Mouse (Mus musculus): ENCODE data around the gene Srsf4. TPM values are rescaled to one million over a fixed set of nuclear protein-coding genes. Genes with fewer than 3 reads are reported as not detected.

Srsf4 gene
- polyA plus RNA-seq, 1 experiment = 28.8 TPM

- 3% methylated on average over 11 of the region's 11 CpGs for WGBS
- peak overlapping the region; percentile 47; the same call in 1 of the 2 replicates for H3K27ac ChIP-seq (ENCODE audit: insufficient read depth, low read length)
- H3K4me1 ChIP-seq (ENCODE audit: control insufficient read depth, insufficient read depth, insufficient read length) = peaks cover 8% of the 10 kb centered on the region; the same call in 1 of the 2 replicates
- H3K27me3 ChIP-seq (ENCODE audit: control insufficient read depth, insufficient read depth, low read length) = no peaks in the 10 kb centered on the region
- H3K36me3 ChIP-seq (ENCODE audit: control insufficient read depth, insufficient read depth, low read length) = no peaks in the 10 kb centered on the region
- TF ChIP-seq CTCF (IDR thresholded peaks at IDR 0.05; ENCODE audit: extremely low read depth, insufficient read depth, insufficient read length, insufficient replicate concordance) (no peak), POLR2A (IDR thresholded peaks at IDR 0.05; ENCODE audit: low read depth, low read length) (no peak)
- H3K4me3 ChIP-seq (ENCODE audit: extremely low read depth, insufficient read depth, insufficient read length) = peak overlapping the region; percentile 67
- DNase-seq (ENCODE audit: low read depth in 1 of 2, low spot score in 2 of 2) = no peak
Measured at GRCm38 (mm10) chr4:131872672-131873292, 635 bp upstream of the Srsf4 start.

GRCm38 (mm10) chr4:131874169-131874536, 736 bp downstream of the Srsf4 start:
- Histone ChIP-seq H3K36me3 (ENCODE audit: control insufficient read depth, insufficient read depth, low read length) (no peaks in the 10 kb centered on the region), H3K4me3 (ENCODE audit: extremely low read depth, insufficient read depth, insufficient read length) (peak overlapping the region; percentile 91), H3K27ac (ENCODE audit: insufficient read depth, low read length) (peak overlapping the region; percentile 98), H3K4me1 (ENCODE audit: control insufficient read depth, insufficient read depth, insufficient read length) (peaks cover 8% of the 10 kb centered on the region; the same call in 1 of the 2 replicates), H3K27me3 (ENCODE audit: control insufficient read depth, insufficient read depth, low read length) (no peaks in the 10 kb centered on the region)
- under 1% methylated on average over 20 of the region's 20 CpGs for WGBS
- no peak for TF ChIP-seq CTCF (IDR thresholded peaks at IDR 0.05; ENCODE audit: extremely low read depth, insufficient read depth, insufficient read length, insufficient replicate concordance)
- no peak for DNase-seq (ENCODE audit: low read depth in 1 of 2, low spot score in 2 of 2)

DNA sequence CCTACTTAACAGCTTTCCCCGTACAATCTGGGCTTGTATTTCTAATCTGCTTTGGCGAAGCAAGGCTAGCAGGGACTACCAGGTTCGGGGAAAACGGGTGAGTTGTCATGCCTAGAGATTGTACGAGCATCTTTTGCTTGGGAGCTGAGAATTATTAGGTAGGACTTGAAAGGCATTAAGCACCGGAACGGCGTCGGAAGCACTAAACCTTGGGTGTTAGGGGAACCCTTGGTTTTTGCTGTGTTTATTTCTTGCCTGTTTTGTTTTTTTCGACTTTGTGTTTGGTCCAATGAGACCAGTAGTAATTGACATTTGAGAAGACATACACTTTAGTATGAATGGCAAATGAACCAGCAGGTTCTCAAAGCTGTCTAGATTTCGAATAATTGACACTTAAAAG, 1.1 kb downstream of the Srsf4 start:
- H3K36me3 ChIP-seq (ENCODE audit: control insufficient read depth, insufficient read depth, low read length) = no peaks in the 10 kb centered on the region
- no peak for TF ChIP-seq POLR2A (IDR thresholded peaks at IDR 0.05; ENCODE audit: low read depth, low read length)
- TF ChIP-seq CTCF (IDR thresholded peaks at IDR 0.05; ENCODE audit: extremely low read depth, insufficient read depth, insufficient read length, insufficient replicate concordance) = no peak
- 1% methylated on average over 11 of the region's 11 CpGs for WGBS
- DNase-seq (ENCODE audit: low read depth in 1 of 2, low spot score in 2 of 2) = no peak
- peak overlapping the region; percentile 91 for H3K4me3 ChIP-seq (ENCODE audit: extremely low read depth, insufficient read depth, insufficient read length)
- H3K4me1 ChIP-seq (ENCODE audit: control insufficient read depth, insufficient read depth, insufficient read length) = peaks cover 8% of the 10 kb centered on the region; the same call in 1 of the 2 replicates
- H3K27ac ChIP-seq (ENCODE audit: insufficient read depth, low read length) = peak overlapping the region; percentile 98
- H3K27me3 ChIP-seq (ENCODE audit: control insufficient read depth, insufficient read depth, low read length) = no peaks in the 10 kb centered on the region

DNA sequence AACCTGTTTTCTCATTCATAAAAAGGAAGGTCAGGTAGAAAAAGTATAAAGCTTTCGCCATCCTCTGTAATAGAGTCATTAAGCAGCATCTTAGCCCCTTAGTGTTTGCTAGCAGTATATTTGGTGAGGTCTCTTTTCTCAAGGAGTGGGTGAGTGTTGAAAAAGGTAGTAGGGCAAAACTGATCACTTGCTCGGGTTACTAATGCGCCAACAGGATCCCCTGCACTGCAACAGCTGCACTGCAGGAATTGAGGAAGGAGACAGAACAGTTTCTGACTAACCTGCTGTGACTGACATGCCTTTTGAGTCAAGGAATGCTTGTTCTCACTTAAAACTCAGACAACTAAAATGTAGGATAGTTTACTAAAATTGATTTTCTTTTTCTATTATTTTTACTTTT, 1.8 kb downstream of the Srsf4 start:
- WGBS = 22% methylated on average over 3 of the region's 3 CpGs
- Histone ChIP-seq H3K4me1 (ENCODE audit: control insufficient read depth, insufficient read depth, insufficient read length) (peaks cover 10% of the 10 kb centered on the region), H3K27me3 (ENCODE audit: control insufficient read depth, insufficient read depth, low read length) (no peaks in the 10 kb centered on the region), H3K36me3 (ENCODE audit: control insufficient read depth, insufficient read depth, low read length) (no peaks in the 10 kb centered on the region), H3K27ac (ENCODE audit: insufficient read depth, low read length) (no peak overlapping the region), H3K4me3 (ENCODE audit: extremely low read depth, insufficient read depth, insufficient read length) (no peak overlapping the region)
- no peak for TF ChIP-seq CTCF (IDR thresholded peaks at IDR 0.05; ENCODE audit: extremely low read depth, insufficient read depth, insufficient read length, insufficient replicate concordance)
- TF ChIP-seq POLR2A (IDR thresholded peaks at IDR 0.05; ENCODE audit: low read depth, low read length) = no peak
- no peak for DNase-seq (ENCODE audit: low read depth in 1 of 2, low spot score in 2 of 2)

- WGBS = 77% methylated on average over 2 of the region's 2 CpGs
- Histone ChIP-seq H3K27me3 (ENCODE audit: control insufficient read depth, insufficient read depth, low read length) (no peaks in the 10 kb centered on the region), H3K4me1 (ENCODE audit: control insufficient read depth, insufficient read depth, insufficient read length) (peaks cover 10% of the 10 kb centered on the region), H3K27ac (ENCODE audit: insufficient read depth, low read length) (no peak overlapping the region), H3K4me3 (ENCODE audit: extremely low read depth, insufficient read depth, insufficient read length) (no peak overlapping the region), H3K36me3 (ENCODE audit: control insufficient read depth, insufficient read depth, low read length) (no peaks in the 10 kb centered on the region)
- DNase-seq (ENCODE audit: low read depth in 1 of 2, low spot score in 2 of 2) = no peak
- TF ChIP-seq CTCF (IDR thresholded peaks at IDR 0.05; ENCODE audit: extremely low read depth, insufficient read depth, insufficient read length, insufficient replicate concordance) (no peak), POLR2A (IDR thresholded peaks at IDR 0.05; ENCODE audit: low read depth, low read length) (no peak)
Measured at GRCm38 (mm10) chr4:131876836-131877235, 3.4 kb downstream of the Srsf4 start.

- Histone ChIP-seq H3K36me3 (ENCODE audit: control insufficient read depth, insufficient read depth, low read length) (peaks cover 3% of the 10 kb centered on the region), H3K4me1 (ENCODE audit: control insufficient read depth, insufficient read depth, insufficient read length) (peaks cover 8% of the 10 kb centered on the region), H3K27ac (ENCODE audit: insufficient read depth, low read length) (no peak overlapping the region), H3K27me3 (ENCODE audit: control insufficient read depth, insufficient read depth, low read length) (no peaks in the 10 kb centered on the region), H3K4me3 (ENCODE audit: extremely low read depth, insufficient read depth, insufficient read length) (no peak overlapping the region)
- TF ChIP-seq CTCF (IDR thresholded peaks at IDR 0.05; ENCODE audit: extremely low read depth, insufficient read depth, insufficient read length, insufficient replicate concordance) = no peak
- no peak for TF ChIP-seq POLR2A (IDR thresholded peaks at IDR 0.05; ENCODE audit: low read depth, low read length)
- WGBS = 60% methylated on average over 1 of the region's 1 CpGs
- no peak for DNase-seq (ENCODE audit: low read depth in 1 of 2, low spot score in 2 of 2)
Measured at GRCm38 (mm10) chr4:131879692-131880091, 6.3 kb downstream of the Srsf4 start.

- no peak overlapping the region for H3K4me3 ChIP-seq (ENCODE audit: extremely low read depth, insufficient read depth, insufficient read length)
- no peak for DNase-seq (ENCODE audit: low read depth in 1 of 2, low spot score in 2 of 2)
- no peaks in the 10 kb centered on the region for H3K27me3 ChIP-seq (ENCODE audit: control insufficient read depth, insufficient read depth, low read length)
- no peak overlapping the region for H3K27ac ChIP-seq (ENCODE audit: insufficient read depth, low read length)
- TF ChIP-seq CTCF (IDR thresholded peaks at IDR 0.05; ENCODE audit: extremely low read depth, insufficient read depth, insufficient read length, insufficient replicate concordance) (no peak), POLR2A (IDR thresholded peaks at IDR 0.05; ENCODE audit: low read depth, low read length) (no peak)
- H3K4me1 ChIP-seq (ENCODE audit: control insufficient read depth, insufficient read depth, insufficient read length) = peaks cover 3% of the 10 kb centered on the region
- 75% methylated on average over 7 of the region's 7 CpGs for WGBS
- H3K36me3 ChIP-seq (ENCODE audit: control insufficient read depth, insufficient read depth, low read length) = peaks cover 15% of the 10 kb centered on the region
Measured at GRCm38 (mm10) chr4:131881306-131881705, 7.9 kb downstream of the Srsf4 start.
